Mouse (Mus musculus) liver, embryonic 14.5 days (tissue): Measurements from ENCODE around the gene Lpin1.

ENCODE experiments used
- CTCF ChIP-seq: IDR thresholded peaks from 2 replicates; pipeline ENCODE4 v1.5.1; 2016; ENCODE audit warnings: antibody characterized with exemption, low read depth, control low read depth
- EP300 ChIP-seq: IDR thresholded peaks from 2 replicates; pipeline ENCODE4 v1.6.1; 2016; ENCODE audit warnings: antibody characterized with exemption, low read depth

DNA sequence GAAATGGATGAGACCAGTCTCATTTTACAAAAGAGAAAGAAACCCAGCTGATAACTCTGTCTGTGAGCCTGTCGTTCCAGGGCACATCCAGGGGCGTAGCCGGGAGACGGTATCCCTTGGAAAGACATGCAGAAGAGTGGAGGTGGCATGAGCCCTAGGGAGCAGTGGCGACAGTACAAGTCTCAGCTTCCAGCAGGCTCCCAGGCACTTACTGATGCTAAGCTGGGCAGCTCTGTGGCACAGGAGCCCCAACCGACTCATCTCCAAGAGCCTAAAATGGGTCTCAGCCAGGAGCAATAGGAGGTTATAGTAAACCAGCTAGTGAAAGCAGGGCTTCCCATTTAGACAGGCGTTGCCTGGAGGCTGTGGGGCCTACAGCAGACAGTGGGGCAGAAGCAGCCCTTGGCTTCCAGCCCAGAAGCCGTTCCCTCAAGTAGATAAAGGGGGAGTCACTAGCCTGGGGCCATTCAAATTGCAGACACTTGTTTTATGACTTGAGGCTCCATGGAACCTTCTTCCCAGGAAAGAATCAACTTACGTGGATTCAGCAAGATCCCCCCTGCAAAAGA, 33.0 kb downstream of the Lpin1 start:
- TF ChIP-seq CTCF, result no peak
- no peak for TF ChIP-seq EP300
